Mouse (Mus musculus) heart, adult 2 months (tissue): ENCODE results near the gene Aldh1l1. TPM values are rescaled to one million over a fixed set of nuclear protein-coding genes. Genes with fewer than 3 reads are reported as not detected.
A peak's percentile ranks its signal among the peaks of the same experiment; 100 is the strongest.

Source experiments
- DNase-seq, 2 experiments: peaks; one replicate each; pipeline ENCODE4 v3.0.0; 2021
- H3K27ac ChIP-seq: fragments of 200-600 bp; 2 replicates; pipeline ENCODE4 v1.8.1; 2022
- H3K27me3 ChIP-seq: fragments of 200-500 bp; 2 replicates; pipeline ENCODE4 v1.6.1; 2012; ENCODE audit warnings: mild to moderate bottlenecking, low read length, inconsistent platforms, mixed read lengths; ENCODE audit not compliant: control insufficient read depth, insufficient read depth
- H3K36me3 ChIP-seq: fragments of 200-500 bp; 2 replicates; pipeline ENCODE4 v1.6.1; 2012; ENCODE audit warnings: low read length, inconsistent platforms; ENCODE audit not compliant: control insufficient read depth, insufficient read depth
- H3K4me1 ChIP-seq: fragments of 200-500 bp; 2 replicates; pipeline ENCODE4 v1.6.1; 2011; ENCODE audit warnings: low read length; ENCODE audit not compliant: control insufficient read depth, insufficient read depth
- H3K4me3 ChIP-seq: fragments of 200-600 bp; 2 replicates; pipeline ENCODE4 v1.8.1; 2022
- H3K79me2 ChIP-seq: fragments of 200-500 bp; replicated peaks from 2 replicates; pipeline ENCODE4 v1.6.1; 2012; ENCODE audit warnings: mild to moderate bottlenecking, inconsistent platforms, low read length, moderate library complexity, mixed read lengths; ENCODE audit not compliant: control insufficient read depth, insufficient read depth
- H3K9ac ChIP-seq: fragments of 200-500 bp; 2 replicates; pipeline ENCODE4 v1.6.1; 2012; ENCODE audit warnings: low read depth, mild to moderate bottlenecking, control low read depth, inconsistent platforms, low read length, mixed read lengths
- CTCF ChIP-seq: fragments of 200-600 bp; IDR thresholded peaks from 2 replicates; pipeline ENCODE4 v1.8.1; 2022; ENCODE audit warnings: antibody characterized with exemption, mild to moderate bottlenecking, moderate library complexity
- EP300 ChIP-seq: fragments of 200-500 bp; IDR thresholded peaks from 2 replicates; pipeline ENCODE4 v1.6.1; 2011; ENCODE audit warnings: low read depth, low read length, control low read depth; ENCODE audit not compliant: insufficient read depth
- POLR2A ChIP-seq: fragments of 200-500 bp; IDR thresholded peaks from 2 replicates; pipeline ENCODE4 v1.6.1; 2011; ENCODE audit warnings: mild to moderate bottlenecking, low read depth, low read length, control low read depth; ENCODE audit not compliant: insufficient read depth
- WGBS: fragments of 180-500 bp; shearing (Covaris S2); methylation state at CpG from one replicate; pipeline ENCODE4 v1.1.7; 2018; 5-methylcytosine and 5-hydroxymethylcytosine counted together
- intact Hi-C: fragments of 180-260 bp; cut with DNase I; formaldehyde crosslinking; loops from one replicate; pipeline ENCODE4 v1.15.1; 2025
- polyA plus RNA-seq: library from polyadenylated mRNA; depleted of rRNA; stranded (reverse); fragments of >200 nt; gene quantifications from 2 replicates; pipeline ENCODE4 v1.2.3, GENCODE M21; 2012
- total RNA-seq, 2 experiments: library from RNA; stranded (reverse); gene quantifications; 2 replicates each; pipeline ENCODE4 v1.2.3; 2021

The Aldh1l1 gene
- total and polyA plus RNA-seq, 3 experiments = 2.5 to 3.7 (median 3.2) TPM

- intact Hi-C loops = no loop called here
- H3K9ac ChIP-seq = no peak overlapping the region
- 26% methylated on average over 6 of the region's 6 CpGs for WGBS
These were observed 19.7 kb downstream of the Aldh1l1 start for GRCm38 (mm10) chr6:90505906-90506305.

GRCm38 (mm10) chr6:90506673-90507311 is 20.6 kb downstream of the Aldh1l1 start:
- H3K9ac ChIP-seq = peak overlapping the region; percentile 64
- peaks cover 7% of the 10 kb centered on the region; the same call in 1 of the 2 replicates for H3K36me3 ChIP-seq
- H3K4me3 ChIP-seq = no peak overlapping the region
- H3K79me2 ChIP-seq = no peaks in the 10 kb centered on the region
- intact Hi-C loops = loop anchor here (1.0 kb wide), 1 partner anchor 43 kb away; no protein-coding TSS in a partner anchor
- no peaks in the 10 kb centered on the region for H3K27me3 ChIP-seq
- WGBS = 23% methylated on average over 16 of the region's 16 CpGs
- H3K27ac ChIP-seq = peak overlapping the region; percentile 76
- peaks cover 15% of the 10 kb centered on the region for H3K4me1 ChIP-seq
- peak; percentile 79 for TF ChIP-seq EP300
- TF ChIP-seq POLR2A = peak; percentile 44; the same call in 1 of the 2 replicates
- no peak for TF ChIP-seq CTCF
- peak; percentile 84 to 88 for DNase-seq

More at GRCm38 (mm10) chr6:90505906-90506305, 19.7 kb downstream of the Aldh1l1 start:
- Histone ChIP-seq H3K4me3 (no peak overlapping the region), H3K36me3 (peaks cover 7% of the 10 kb centered on the region; the same call in 1 of the 2 replicates), H3K4me1 (peaks cover 15% of the 10 kb centered on the region), H3K27ac (peak overlapping the region; percentile 76), H3K27me3 (no peaks in the 10 kb centered on the region), H3K79me2 (no peaks in the 10 kb centered on the region)
- DNase-seq = peak in 1 of 2 experiments; percentile 32
- TF ChIP-seq EP300 = no peak
- TF ChIP-seq POLR2A = no peak
- TF ChIP-seq CTCF = no peak

GRCm38 (mm10) chr6:90507443-90507842 is 21.2 kb downstream of the Aldh1l1 start:
- peak overlapping the region; percentile 15; the same call in 1 of the 2 replicates for H3K9ac ChIP-seq
- no peak for DNase-seq
- peaks cover 7% of the 10 kb centered on the region; the same call in 1 of the 2 replicates for H3K36me3 ChIP-seq
- no peaks in the 10 kb centered on the region for H3K79me2 ChIP-seq
- H3K27ac ChIP-seq = peak overlapping the region; percentile 76
- intact Hi-C loops = loop anchor here (1.0 kb wide), 1 partner anchor 44 kb away; no protein-coding TSS in a partner anchor
- H3K4me3 ChIP-seq = no peak overlapping the region
- TF ChIP-seq POLR2A (no peak), CTCF (no peak), EP300 (no peak)
- H3K4me1 ChIP-seq = peaks cover 15% of the 10 kb centered on the region
- H3K27me3 ChIP-seq = no peaks in the 10 kb centered on the region

- WGBS = 48% methylated on average over 4 of the region's 4 CpGs
- H3K9ac ChIP-seq = no peak overlapping the region; the same call in 1 of the 2 replicates
- H3K79me2 ChIP-seq = no peaks in the 10 kb centered on the region
- TF ChIP-seq POLR2A (no peak), EP300 (no peak; the same call in 1 of the 2 replicates), CTCF (no peak)
- H3K4me3 ChIP-seq = no peak overlapping the region
- H3K27ac ChIP-seq = peak overlapping the region; percentile 76
- peak; percentile 70 to 83 for DNase-seq
- H3K4me1 ChIP-seq = peaks cover 15% of the 10 kb centered on the region
- intact Hi-C loops = no loop called here
- H3K36me3 ChIP-seq = peaks cover 7% of the 10 kb centered on the region; the same call in 1 of the 2 replicates
- no peaks in the 10 kb centered on the region for H3K27me3 ChIP-seq
These were observed 22.0 kb downstream of the Aldh1l1 start for GRCm38 (mm10) chr6:90508197-90508624.

GRCm38 (mm10) chr6:90509085-90509484 is 22.9 kb downstream of the Aldh1l1 start:
- peak; percentile 81 to 89 for DNase-seq
- H3K9ac ChIP-seq = no peak overlapping the region; the same call in 1 of the 2 replicates
- no peaks in the 10 kb centered on the region for H3K27me3 ChIP-seq
- 39% methylated on average over 6 of the region's 6 CpGs for WGBS
- TF ChIP-seq EP300 (peak; percentile 95), CTCF (peak; percentile 19; the same call in 1 of the 2 replicates), POLR2A (0 out of 2 replicates have a peak, but pooled peaks have one; percentile 27)
- H3K4me3 ChIP-seq = no peak overlapping the region
- peak overlapping the region; percentile 76 for H3K27ac ChIP-seq
- intact Hi-C loops = no loop called here
- H3K36me3 ChIP-seq = peaks cover 7% of the 10 kb centered on the region; the same call in 1 of the 2 replicates
- no peaks in the 10 kb centered on the region for H3K79me2 ChIP-seq
- H3K4me1 ChIP-seq = peaks cover 15% of the 10 kb centered on the region

GRCm38 (mm10) chr6:90512416-90512815 is 26.2 kb downstream of the Aldh1l1 start:
- intact Hi-C loops = no loop called here
- Histone ChIP-seq H3K27me3 (no peaks in the 10 kb centered on the region), H3K79me2 (no peaks in the 10 kb centered on the region), H3K36me3 (peaks cover under 1% of the 10 kb centered on the region; the same call in 1 of the 2 replicates), H3K27ac (no peak overlapping the region), H3K4me3 (no peak overlapping the region), H3K9ac (no peak overlapping the region), H3K4me1 (peaks cover 10% of the 10 kb centered on the region)
- no peak for DNase-seq
- 86% methylated on average over 5 of the region's 5 CpGs for WGBS
- no peak for TF ChIP-seq POLR2A
- no peak for TF ChIP-seq CTCF
- no peak for TF ChIP-seq EP300
